32 mouse cellular contexts compared by ENCODE assay signal in the genomic region with DNA sequence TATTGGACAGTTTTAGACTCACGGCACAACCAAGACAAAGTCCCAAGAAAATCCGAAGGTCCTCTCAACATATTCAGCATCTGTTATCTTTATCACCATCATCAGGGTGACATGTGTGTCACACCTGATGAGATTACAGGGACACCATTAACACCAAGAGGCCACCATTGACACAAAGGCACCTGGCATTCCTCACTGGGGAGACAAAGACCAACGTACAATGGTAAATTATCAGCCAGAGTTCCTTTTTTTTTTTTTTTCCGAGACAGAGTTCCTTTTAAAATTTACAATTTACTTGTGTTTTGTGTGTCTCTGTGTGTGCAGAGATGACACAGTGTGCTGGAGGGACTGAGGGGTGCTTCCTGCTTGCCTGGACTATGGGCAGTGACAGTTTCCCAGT. TPM values are rescaled to one million over a fixed set of nuclear protein-coding genes. Genes with fewer than 3 reads are reported as not detected.
"Had no signal": no experiment of that assay in that cellular context is flagged by ENCODE, and none has a peak within 500 bp of the region (broad histone marks: within the 10 kb centered on the region; RNA-seq: fewer than 3 reads in every experiment).

No protein-coding gene starts in this region.

- H3K9me3 ChIP-seq: heart, embryonic 10.5 days; heart, embryonic 12.5 days; heart, embryonic 13.5 days; heart, embryonic 15.5 days; hindbrain, embryonic 10.5 days; hindbrain, embryonic 12.5 days; hindbrain, embryonic 13.5 days; hindbrain, embryonic 15.5 days; intestine, embryonic 15.5 days; kidney, embryonic 15.5 days had no signal

- H3K27me3 ChIP-seq: heart, embryonic 12.5 days; heart, embryonic 13.5 days; heart, embryonic 15.5 days; hindbrain, embryonic 12.5 days; hindbrain, embryonic 13.5 days; hindbrain, embryonic 15.5 days; intestine, embryonic 15.5 days; kidney, embryonic 15.5 days had no signal

- H3K27ac ChIP-seq: heart, embryonic 10.5 days; heart, embryonic 13.5 days; heart, embryonic 15.5 days; hindbrain, embryonic 10.5 days; hindbrain, embryonic 12.5 days; hindbrain, embryonic 13.5 days; hindbrain, embryonic 14.5 days; hindbrain, embryonic 15.5 days; hindbrain, postnatal 0 days; intestine, embryonic 15.5 days; kidney, embryonic 15.5 days; kidney, postnatal 0 days; layer of hippocampus, adult 2 months; left cerebral cortex, adult 2 months had no signal

- H3K36me3 ChIP-seq: heart, embryonic 10.5 days; heart, embryonic 12.5 days; heart, embryonic 13.5 days; heart, embryonic 15.5 days; hindbrain, embryonic 10.5 days; hindbrain, embryonic 12.5 days; hindbrain, embryonic 13.5 days; hindbrain, embryonic 15.5 days; intestine, embryonic 15.5 days; kidney, embryonic 15.5 days had no signal

- H3K9ac ChIP-seq: heart, embryonic 12.5 days; heart, embryonic 13.5 days; heart, embryonic 15.5 days; hindbrain, embryonic 12.5 days; hindbrain, embryonic 13.5 days; hindbrain, embryonic 14.5 days; hindbrain, embryonic 15.5 days; intestine, embryonic 15.5 days; kidney, embryonic 15.5 days had no signal

- H3K4me1 ChIP-seq: heart, embryonic 15.5 days had no signal

- H3K4me3 ChIP-seq: heart, embryonic 10.5 days; heart, embryonic 12.5 days; heart, embryonic 13.5 days; heart, embryonic 15.5 days; hindbrain, embryonic 10.5 days; hindbrain, embryonic 12.5 days; hindbrain, embryonic 13.5 days; hindbrain, embryonic 15.5 days; intestine, embryonic 15.5 days; kidney, embryonic 15.5 days; layer of hippocampus, adult 2 months; left cerebral cortex, adult 2 months had no signal

- DNase-seq: heart, postnatal 10 days; heart, postnatal 14 days; heart, postnatal 36 days; heart, postnatal 4 days; kidney, adult 11 months; kidney, adult 18-20 months; kidney, adult 8-10 months; kidney, adult 9 months; kidney, postnatal 10 days; kidney, postnatal 14 days; kidney, postnatal 36 days; kidney, postnatal 4 days; layer of hippocampus, adult 9-11 months; layer of hippocampus, postnatal 36 days had no signal

RNA-seq across cellular contexts. Expression of a gene that starts 8.1 kb away (rescaled TPM):
- total RNA-seq: hematopoietic stem cell, adult 5-6 weeks had no signal
- polyA plus RNA-seq: inflammation-experienced regulatory T-cells, adult 6 months; large intestine, adult 2 months had no signal
